Mouse (Mus musculus): ENCODE measurements at regions not wholly inside any gene's neighbourhood (a gene's known extent, or its start where the extent isn't known, plus 50 kb on each side); places are given as distances from the start of the nearest gene placed in this dataset.

- TF ChIP-seq CTCF (IDR thresholded peaks at IDR 0.05; ENCODE audit: borderline replicate concordance, extremely low read depth, insufficient read depth, insufficient read length), result no peak
- no peak for TF ChIP-seq POLR2A (IDR thresholded peaks at IDR 0.05; ENCODE audit: borderline replicate concordance, extremely low read depth, insufficient read depth, insufficient read length, poor library complexity, severe bottlenecking)
Observed at GRCm38 (mm10) chr12:51047116-51047515, 300.7 kb upstream of the G2e3 start.

Data from brain, embryonic 14.5 days (tissue).